Mouse (Mus musculus) common myeloid progenitor, adult 5-6 weeks (primary cell): ENCODE data around the gene Gm42791. TPM values are rescaled to one million over a fixed set of nuclear protein-coding genes. Genes with fewer than 3 reads are reported as not detected.
A peak's percentile ranks its signal among the peaks of the same experiment; 100 is the strongest.

Experiments used
- ATAC-seq: replicated peaks from 2 replicates; pipeline ENCODE4 v1.8.0; 2016; ENCODE audit warnings: low read depth, mild to moderate bottlenecking, moderate TSS enrichment, inconsistent platforms; ENCODE audit not compliant: poor library complexity, severe bottlenecking
- total RNA-seq: library from RNA; stranded (forward); fragments of 200-1000, 187-1606 nt; gene quantifications from 2 replicates; pipeline ENCODE4 v1.2.3, GENCODE M21; 2017

Gene Gm42791
- total RNA-seq, 1 experiment from 2014 or later = not detected

GRCm38 (mm10) chr5:148958355-148958754 lies 36.6 kb downstream of the Gm42791 start:
- no peak for ATAC-seq

DNA sequence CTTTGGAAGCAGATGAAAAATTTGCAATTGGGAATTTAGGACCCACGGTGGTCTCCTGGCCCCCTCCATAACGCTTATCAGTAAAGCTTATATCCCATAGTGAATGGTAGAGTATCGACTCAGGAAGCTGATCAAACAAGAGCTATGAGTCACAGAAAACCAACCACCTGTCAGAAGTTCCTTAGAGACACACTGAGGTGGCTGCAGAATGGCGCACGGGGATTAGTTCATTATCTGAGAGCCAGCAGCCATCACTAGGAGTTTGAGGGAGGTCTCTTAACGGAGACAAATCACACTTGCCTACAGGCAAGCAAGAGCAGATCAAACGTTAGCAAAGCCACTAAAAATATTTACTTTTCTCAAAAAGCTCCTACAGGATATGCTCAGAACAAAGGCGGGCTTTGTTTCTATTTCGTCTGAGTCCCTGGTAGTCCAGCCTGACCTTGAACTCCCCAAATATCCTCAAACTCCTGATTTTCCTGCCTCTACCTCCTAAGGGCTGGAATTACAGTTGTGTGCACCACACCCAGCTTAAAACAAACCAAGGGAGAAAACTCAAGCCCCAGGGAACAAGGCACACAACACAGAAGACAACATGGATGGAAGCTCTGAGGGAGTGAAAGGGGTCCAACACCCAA lies 37.9 kb downstream of the Gm42791 start:
- ATAC-seq = no peak

GRCm38 (mm10) chr5:148956091-148956490 lies 38.9 kb downstream of the Gm42791 start:
- ATAC-seq = no peak

GRCm38 (mm10) chr5:148955575-148955974 lies 39.4 kb downstream of the Gm42791 start:
- no peak for ATAC-seq

DNA sequence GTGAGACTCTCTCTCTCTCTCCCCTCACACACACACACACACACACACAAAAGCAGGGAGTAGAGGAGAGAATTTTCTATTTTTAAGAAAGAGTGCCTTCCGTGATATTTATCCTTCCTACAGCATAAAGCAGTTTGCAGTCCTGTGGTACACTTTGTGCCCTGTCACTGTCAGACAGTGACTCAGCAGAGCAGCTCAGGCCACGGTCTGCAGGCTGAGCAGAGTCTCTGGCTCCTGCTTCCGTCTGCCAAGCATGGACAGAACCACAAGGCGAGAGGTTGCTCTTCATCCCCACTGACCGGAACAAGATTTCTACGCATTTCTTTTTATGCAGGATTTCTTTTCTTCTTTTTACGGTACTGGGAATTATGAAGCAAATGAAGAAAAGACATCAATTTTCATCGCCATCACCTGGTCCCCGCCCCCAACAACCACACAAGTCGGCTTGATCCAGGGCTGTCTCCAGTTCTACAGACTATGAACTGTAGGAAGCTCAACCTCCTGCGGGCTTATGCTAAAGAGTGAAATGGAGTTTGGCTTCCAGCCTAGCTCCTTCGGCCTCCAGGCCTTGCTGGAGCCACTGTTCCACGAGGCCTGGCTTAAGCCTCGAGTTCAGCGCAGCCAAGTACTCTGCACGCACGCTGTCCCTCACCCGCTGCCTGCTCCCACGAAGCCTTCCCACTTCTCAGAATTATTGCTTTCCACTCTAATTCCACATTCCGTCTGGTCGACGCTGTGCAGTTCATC lies 40.5 kb downstream of the Gm42791 start:
- peak; percentile 60 for ATAC-seq

DNA sequence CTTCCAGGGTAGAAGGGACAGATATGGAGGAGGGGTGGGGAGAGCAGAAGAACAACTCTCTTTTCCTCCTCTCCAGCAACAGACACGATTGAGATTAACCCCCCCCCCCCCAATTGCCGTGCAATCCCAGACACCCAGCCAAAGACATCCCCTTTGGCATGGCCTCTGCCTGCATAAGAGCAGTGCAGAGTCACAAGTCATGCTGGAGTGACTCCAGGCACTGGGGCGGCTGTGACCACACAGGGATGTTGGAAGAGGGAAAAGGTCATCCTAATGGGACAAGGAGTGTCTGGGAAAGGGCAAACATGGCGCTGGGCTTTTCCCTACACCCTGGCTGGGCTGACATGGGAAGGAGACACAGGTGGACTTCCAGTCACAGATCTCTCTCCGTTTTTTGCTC lies 41.8 kb downstream of the Gm42791 start:
- ATAC-seq = no peak

DNA sequence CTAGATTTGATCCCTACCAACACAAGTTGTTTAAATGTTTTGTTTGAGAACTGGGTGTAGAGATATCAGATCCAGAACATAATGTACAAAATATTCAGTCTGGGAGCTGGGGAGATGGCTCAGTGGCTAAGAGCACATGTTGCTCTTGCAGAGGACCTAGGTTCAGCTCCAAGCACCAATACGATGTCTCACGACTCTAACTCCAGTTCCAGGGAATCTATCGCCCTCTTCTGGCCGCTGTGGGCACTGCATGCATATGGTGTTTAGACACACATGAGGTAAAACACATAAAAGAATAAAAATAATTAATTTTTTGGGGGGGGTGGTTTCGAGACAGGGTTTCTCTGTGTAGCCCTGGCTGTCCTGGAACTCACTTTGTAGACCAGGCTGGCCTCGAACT lies 42.5 kb downstream of the Gm42791 start:
- no peak for ATAC-seq

DNA sequence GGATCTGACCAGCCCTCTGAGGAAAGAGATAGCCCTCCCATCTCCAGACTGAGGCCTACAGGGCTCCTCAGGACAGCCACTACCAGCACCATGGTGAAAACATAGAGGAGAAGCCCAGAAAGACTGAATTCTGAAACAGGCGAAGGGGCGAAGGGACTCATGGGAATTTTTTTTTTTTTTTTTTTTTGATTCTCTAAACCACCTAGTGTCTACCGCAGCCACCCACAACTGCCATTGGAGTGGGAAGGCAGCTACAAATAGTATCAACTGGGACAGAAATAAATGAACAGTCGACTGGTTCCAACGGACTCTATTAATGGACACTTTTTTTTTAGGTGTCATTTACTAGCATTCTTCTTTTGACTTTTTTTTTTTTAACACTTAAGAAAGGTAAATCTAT lies 43.6 kb downstream of the Gm42791 start:
- no peak for ATAC-seq

DNA sequence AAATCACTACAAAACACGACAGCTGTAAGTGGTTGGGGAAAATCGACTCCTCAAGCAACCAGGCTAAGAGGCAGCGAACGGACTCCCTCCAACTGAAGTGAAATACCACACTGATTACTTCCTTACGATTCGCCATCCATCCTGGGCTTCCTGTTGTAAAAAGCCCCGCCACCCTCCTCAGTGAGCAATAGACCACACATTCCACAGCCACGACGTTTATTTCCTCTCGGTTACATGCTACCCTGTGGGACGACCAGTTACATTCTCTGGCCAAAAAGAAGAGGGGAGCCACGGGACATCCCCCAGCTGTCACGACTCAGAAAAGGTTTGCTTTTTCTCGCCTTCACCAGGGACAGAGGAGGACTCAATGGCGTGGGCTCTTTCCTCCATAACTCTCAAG lies 44.9 kb downstream of the Gm42791 start:
- ATAC-seq = peak; percentile 74

GRCm38 (mm10) chr5:148948577-148948976 lies 46.4 kb downstream of the Gm42791 start:
- no peak for ATAC-seq

DNA sequence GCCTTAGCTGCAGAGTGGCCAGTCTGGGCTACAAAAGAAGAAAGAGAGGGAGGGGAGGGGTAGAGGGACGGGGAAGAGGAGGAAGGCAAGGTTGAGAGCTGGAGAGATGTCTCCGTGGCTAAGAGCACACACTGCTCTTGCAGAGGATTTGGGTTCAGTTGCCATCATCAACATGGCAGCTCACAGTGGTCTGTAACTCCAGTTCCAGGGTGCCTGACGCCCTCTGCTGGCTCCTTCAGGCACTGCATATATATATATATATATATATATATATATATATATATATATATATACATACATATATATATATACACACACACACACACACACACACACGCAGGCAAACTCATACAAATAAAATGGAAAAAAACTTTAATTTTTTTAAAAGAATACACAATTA lies 47.5 kb downstream of the Gm42791 start:
- no peak for ATAC-seq

DNA sequence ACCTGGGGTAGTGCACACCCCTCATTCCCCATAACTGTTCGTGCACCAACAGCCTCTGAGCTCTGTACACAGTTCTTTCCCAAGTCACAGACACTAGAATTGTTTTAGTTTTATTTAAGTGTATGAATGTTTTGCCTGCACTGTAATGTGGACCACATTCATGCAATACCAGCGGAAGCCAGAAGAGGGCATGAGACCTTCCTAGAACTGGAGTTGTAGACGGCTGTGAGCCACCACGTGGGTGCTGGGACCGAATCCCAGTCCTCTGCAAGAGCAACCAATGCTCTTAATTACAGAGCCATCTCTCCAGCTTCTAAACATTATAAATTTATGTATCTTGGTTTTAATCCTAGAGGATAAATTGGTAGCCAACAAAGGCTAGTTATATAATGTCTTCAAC lies 48.2 kb downstream of the Gm42791 start:
- no peak for ATAC-seq

DNA sequence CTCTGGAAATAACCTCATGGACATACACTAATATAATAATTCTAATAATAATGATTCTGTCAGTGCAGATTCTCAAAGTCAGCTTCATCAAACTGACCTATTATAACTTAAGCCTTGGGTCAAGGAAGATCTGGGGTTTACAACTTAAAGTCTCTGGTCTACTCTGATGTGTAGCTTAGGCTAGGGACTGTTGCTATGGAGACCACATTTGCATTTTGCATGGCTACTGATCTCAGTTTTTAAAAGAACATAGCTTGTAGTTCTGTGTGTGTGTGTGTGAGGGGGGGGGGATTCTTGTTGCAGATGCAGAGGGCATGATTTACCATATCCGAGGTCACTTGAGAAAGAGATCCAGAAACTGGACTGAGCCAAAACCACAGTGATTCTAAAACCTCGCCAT lies 49.2 kb downstream of the Gm42791 start:
- no peak for ATAC-seq

GRCm38 (mm10) chr5:148944024-148944423 lies 50.9 kb downstream of the Gm42791 start:
- ATAC-seq = no peak

- ATAC-seq = no peak
Observed at GRCm38 (mm10) chr5:148943444-148943843, 51.5 kb downstream of the Gm42791 start.

GRCm38 (mm10) chr5:148942957-148943356 lies 52.0 kb downstream of the Gm42791 start:
- ATAC-seq = no peak

GRCm38 (mm10) chr5:148942305-148942704 lies 52.6 kb downstream of the Gm42791 start:
- no peak for ATAC-seq

DNA sequence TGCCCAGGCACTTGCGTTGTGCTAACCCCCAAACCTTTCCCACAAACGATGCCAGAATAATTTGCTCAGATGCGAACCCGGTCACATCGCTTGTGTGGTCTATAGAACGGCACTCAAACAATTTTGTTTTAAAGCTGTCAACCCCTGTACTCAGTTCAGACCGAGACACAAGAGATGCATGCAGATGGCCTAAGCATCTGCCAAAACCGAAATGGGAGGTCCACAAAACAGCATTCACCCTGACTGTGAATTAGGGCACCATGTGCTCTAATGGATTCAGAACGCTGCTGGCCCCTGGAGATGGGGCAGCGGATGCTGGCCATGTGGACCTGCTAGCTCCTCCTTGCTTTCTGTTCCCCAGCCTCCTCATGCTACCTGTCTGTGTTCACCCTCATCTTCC lies 53.1 kb downstream of the Gm42791 start:
- ATAC-seq = no peak

DNA sequence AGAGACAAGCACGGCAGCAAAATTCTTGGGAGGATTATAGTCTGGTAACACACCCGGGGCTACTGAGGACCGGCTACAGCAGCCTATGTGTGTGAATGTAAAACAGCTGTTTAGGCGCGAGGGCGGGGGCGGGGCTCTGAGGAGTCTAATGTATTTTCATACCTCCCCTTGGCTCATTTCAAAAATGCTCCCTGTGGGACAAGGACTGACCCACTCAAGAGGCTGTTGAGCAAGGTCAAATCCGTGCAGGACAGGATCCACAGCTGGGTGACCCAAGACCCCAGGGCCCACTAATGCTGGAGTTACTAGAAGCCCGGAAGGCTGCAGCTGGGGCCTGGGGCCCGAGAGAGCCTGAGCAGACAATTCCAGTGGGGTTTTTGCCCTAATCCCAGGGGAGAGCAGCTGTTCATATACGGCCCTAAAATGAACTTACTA lies 55.0 kb downstream of the Gm42791 start:
- no peak for ATAC-seq

DNA sequence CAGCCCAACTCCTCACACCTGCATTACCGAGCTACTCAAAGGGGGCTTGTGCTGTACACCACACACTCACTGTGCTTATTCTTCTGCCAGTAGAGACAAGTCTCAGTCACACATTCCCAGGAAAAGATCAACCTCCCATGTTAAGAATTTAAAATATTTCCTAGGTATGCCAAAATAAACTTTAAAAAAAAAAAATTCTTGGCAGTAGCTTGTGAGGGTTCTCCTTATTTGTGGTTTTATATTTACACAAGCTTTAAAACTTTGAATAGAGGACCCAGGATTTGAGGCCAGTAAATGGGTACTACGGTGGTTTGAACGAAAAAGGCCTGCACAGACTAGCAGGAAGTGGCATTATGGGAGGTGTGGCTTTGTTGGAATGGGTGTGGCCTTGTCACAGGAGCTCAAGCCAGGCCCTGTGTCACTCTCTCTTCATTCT lies 58.4 kb downstream of the Gm42791 start:
- ATAC-seq = no peak

- ATAC-seq = no peak
Observed at GRCm38 (mm10) chr5:148935871-148936270, 59.1 kb downstream of the Gm42791 start.
